Mouse (Mus musculus) midbrain, postnatal 0 days (tissue): ENCODE results near the gene Lbh. TPM values are rescaled to one million over a fixed set of nuclear protein-coding genes. Genes with fewer than 3 reads are reported as not detected.

ENCODE experiments used
- ATAC-seq: fragments of 200-750 bp; cut with Nextera tagmentation; 2 replicates; pipeline ENCODE4 v1.8.0; 2017; ENCODE audit warnings: moderate number of reproducible peaks, mild to moderate bottlenecking, moderate TSS enrichment, moderate library complexity; ENCODE audit not compliant: low FRiP score
- DNase-seq: peaks from one replicate; pipeline ENCODE4 v3.0.0-alpha.2; 2015; ENCODE audit warnings: low spot score
- H3K27ac ChIP-seq: fragments of 300-500 bp; sonication (generic); 2 replicates; pipeline ENCODE4 v1.5.1; 2014; ENCODE audit warnings: low read depth, mild to moderate bottlenecking, low read length, mixed read lengths
- H3K27me3 ChIP-seq: fragments of 300-500 bp; sonication (generic); 2 replicates; pipeline ENCODE4 v1.6.1; 2014; ENCODE audit warnings: low read length, control low read depth, mixed read lengths; ENCODE audit not compliant: insufficient read depth
- H3K36me3 ChIP-seq: fragments of 300-500 bp; sonication (generic); 2 replicates; pipeline ENCODE4 v1.6.1; 2014; ENCODE audit warnings: low read length, control low read depth, mixed read lengths; ENCODE audit not compliant: insufficient read depth
- H3K4me1 ChIP-seq: fragments of 300-500 bp; sonication (generic); 2 replicates; pipeline ENCODE4 v1.6.1; 2014; ENCODE audit warnings: mild to moderate bottlenecking, control low read depth, antibody characterized with exemption, low read length, mixed read lengths; ENCODE audit not compliant: insufficient read depth
- H3K4me2 ChIP-seq: fragments of 300-500 bp; sonication (generic); 2 replicates; pipeline ENCODE4 v1.6.1; 2014; ENCODE audit warnings: low read depth, mild to moderate bottlenecking, low read length, mixed read lengths; ENCODE audit not compliant: poor library complexity, severe bottlenecking
- H3K4me3 ChIP-seq: fragments of 300-500 bp; sonication (generic); 2 replicates; pipeline ENCODE4 v1.5.1; 2014; ENCODE audit warnings: low read depth, mild to moderate bottlenecking, low read length, moderate library complexity
- H3K9ac ChIP-seq: fragments of 300-500 bp; sonication (generic); replicated peaks from 2 replicates; pipeline ENCODE4 v1.6.1; 2014; ENCODE audit warnings: mild to moderate bottlenecking, low read length, moderate library complexity, mixed read lengths; ENCODE audit not compliant: poor library complexity, severe bottlenecking
- H3K9me3 ChIP-seq: fragments of 300-500 bp; sonication (generic); 2 replicates; pipeline ENCODE4 v1.6.1; 2016; ENCODE audit warnings: low read length, control low read depth
- CTCF ChIP-seq: IDR thresholded peaks from 2 replicates; pipeline ENCODE4 v1.5.1; 2016; ENCODE audit warnings: antibody characterized with exemption, mild to moderate bottlenecking
- WGBS: fragments of 180-500 bp; shearing (Covaris S2); extraction: QIAGEN DNeasy Blood & Tissue Kit; methylation state at CpG from one replicate; pipeline ENCODE4 v1.1.7; 2014; 5-methylcytosine and 5-hydroxymethylcytosine counted together
- polyA plus RNA-seq: library from polyadenylated mRNA; unstranded; fragments of >200 nt; fragmentation: Nextera tagmentation; extraction: Ambion mirVana; gene quantifications from 2 replicates; pipeline ENCODE4 v1.2.1, GENCODE M21; 2015
- total RNA-seq: library from RNA; depleted of rRNA; stranded (reverse); fragments of >200 nt; gene quantifications from 2 replicates; pipeline ENCODE4 v1.2.3, GENCODE M21; 2014

Gene Lbh
- total and polyA plus RNA-seq, 2 experiments from 2014 or later: 3.3 to 77.1 TPM

GRCm38 (mm10) chr17:72947111-72947859 lies 29.2 kb downstream of the Lbh start:
- Histone ChIP-seq H3K4me1 (no peaks in the 10 kb centered on the region), H3K36me3 (0 out of 2 replicates have a peak, but pooled peaks cover 2% of the 10 kb centered on the region), H3K9me3 (no peaks in the 10 kb centered on the region), H3K4me2 (no peak overlapping the region), H3K9ac (no peak overlapping the region), H3K27ac (no peak overlapping the region), H3K27me3 (no peaks in the 10 kb centered on the region), H3K4me3 (no peak overlapping the region)
- 78% methylated on average over 6 of the region's 6 CpGs for WGBS
- DNase-seq (no peak), ATAC-seq (no peak)
- no peak for TF ChIP-seq CTCF

GRCm38 (mm10) chr17:72948119-72948518 lies 30.0 kb downstream of the Lbh start:
- DNase-seq: no peak
- 87% methylated on average over 9 of the region's 9 CpGs for WGBS
- no peak overlapping the region for H3K27ac ChIP-seq
- TF ChIP-seq CTCF: no peak
- no peak overlapping the region for H3K9ac ChIP-seq
- no peak overlapping the region for H3K4me2 ChIP-seq
- H3K36me3 ChIP-seq: no peaks in the 10 kb centered on the region
- ATAC-seq: no peak
- no peak overlapping the region for H3K4me3 ChIP-seq
- no peaks in the 10 kb centered on the region for H3K4me1 ChIP-seq
- H3K9me3 ChIP-seq: no peaks in the 10 kb centered on the region
- H3K27me3 ChIP-seq: no peaks in the 10 kb centered on the region

- no peaks in the 10 kb centered on the region for H3K36me3 ChIP-seq
- H3K4me2 ChIP-seq: no peak overlapping the region
- H3K4me3 ChIP-seq: no peak overlapping the region
- H3K27ac ChIP-seq: no peak overlapping the region
- WGBS: 74% methylated on average over 7 of the region's 7 CpGs
- no peaks in the 10 kb centered on the region for H3K9me3 ChIP-seq
- no peaks in the 10 kb centered on the region for H3K27me3 ChIP-seq
- DNase-seq (no peak), ATAC-seq (no peak)
- no peak for TF ChIP-seq CTCF
- H3K4me1 ChIP-seq: no peaks in the 10 kb centered on the region
- no peak overlapping the region for H3K9ac ChIP-seq
These were observed 31.2 kb downstream of the Lbh start for GRCm38 (mm10) chr17:72949247-72949701.

- ATAC-seq: no peak
- TF ChIP-seq CTCF: no peak
- DNase-seq: no peak
- Histone ChIP-seq H3K4me2 (no peak overlapping the region), H3K36me3 (no peaks in the 10 kb centered on the region), H3K9me3 (no peaks in the 10 kb centered on the region), H3K4me1 (no peaks in the 10 kb centered on the region), H3K9ac (no peak overlapping the region), H3K4me3 (no peak overlapping the region), H3K27me3 (no peaks in the 10 kb centered on the region), H3K27ac (no peak overlapping the region)
- 80% methylated on average over 6 of the region's 6 CpGs for WGBS
These were observed 33.2 kb downstream of the Lbh start for GRCm38 (mm10) chr17:72951331-72951730.

GRCm38 (mm10) chr17:72953811-72954685 lies 35.9 kb downstream of the Lbh start:
- no peak overlapping the region for H3K27ac ChIP-seq
- H3K36me3 ChIP-seq: no peaks in the 10 kb centered on the region
- no peaks in the 10 kb centered on the region for H3K9me3 ChIP-seq
- no peak for DNase-seq
- no peaks in the 10 kb centered on the region for H3K27me3 ChIP-seq
- no peak for TF ChIP-seq CTCF
- H3K4me2 ChIP-seq: no peak overlapping the region
- WGBS: 92% methylated on average over 6 of the region's 6 CpGs
- H3K9ac ChIP-seq: no peak overlapping the region
- H3K4me3 ChIP-seq: no peak overlapping the region
- no peak for ATAC-seq
- H3K4me1 ChIP-seq: no peaks in the 10 kb centered on the region

- H3K36me3 ChIP-seq: no peaks in the 10 kb centered on the region
- TF ChIP-seq CTCF: no peak
- DNase-seq: no peak
- no peak overlapping the region for H3K9ac ChIP-seq
- WGBS: 46% methylated on average over 2 of the region's 2 CpGs
- H3K4me1 ChIP-seq: no peaks in the 10 kb centered on the region
- ATAC-seq: no peak
- H3K27me3 ChIP-seq: no peaks in the 10 kb centered on the region
- no peak overlapping the region for H3K27ac ChIP-seq
- no peak overlapping the region for H3K4me2 ChIP-seq
- H3K9me3 ChIP-seq: no peaks in the 10 kb centered on the region
- no peak overlapping the region for H3K4me3 ChIP-seq
These were observed 37.4 kb downstream of the Lbh start for GRCm38 (mm10) chr17:72955534-72955933.
